Mouse (Mus musculus) brown adipose tissue, adult 24 weeks (tissue): Measurements from ENCODE around the gene Cep250. TPM values are rescaled to one million over a fixed set of nuclear protein-coding genes. Genes with fewer than 3 reads are reported as not detected.
A peak's percentile ranks its signal among the peaks of the same experiment; 100 is the strongest.
"Not testable (repeated sequence)": the region's sequence is repeated elsewhere in the genome, so short reads cannot be mapped to it uniquely, and the experiment has no call there.

Experiments
- H3K27ac ChIP-seq: fragments of 200-500 bp; replicated peaks from 2 replicates; pipeline ENCODE4 v1.5.1; 2012; ENCODE audit warnings: low read depth, mild to moderate bottlenecking, low read length
- H3K4me1 ChIP-seq: fragments of 200-500 bp; 2 replicates; pipeline ENCODE4 v1.6.1; 2012; ENCODE audit warnings: low read length, mixed read lengths; ENCODE audit not compliant: control insufficient read depth, insufficient read depth, insufficient read length
- H3K4me3 ChIP-seq: fragments of 200-500 bp; 2 replicates; pipeline ENCODE4 v1.5.1; 2012; ENCODE audit warnings: low read depth, mild to moderate bottlenecking, low read length, moderate library complexity; ENCODE audit not compliant: insufficient read depth
- polyA plus RNA-seq: library from polyadenylated mRNA; stranded (reverse); fragments of >200 nt; gene quantifications from 2 replicates; pipeline ENCODE4 v1.2.4, GENCODE M21; 2012; ENCODE audit not compliant: missing spikeins, insufficient read depth, insufficient read length

Gene Cep250
- polyA plus RNA-seq: 2.6 and 3.4 TPM in 2 replicates

- peak within 1 kb of the TSS; percentile 71 for H3K4me3 ChIP-seq
- H3K27ac ChIP-seq: peak within 1 kb of the TSS; percentile 98
- H3K4me1 ChIP-seq: no peaks in the 10 kb centered on the region
Measured at GRCm38 (mm10) chr2:155956134-155957059, at the start of gene Cep250. TSS of gene Cep250 (plus strand) at chr2:155956458.

- no peak overlapping the region for H3K27ac ChIP-seq
Measured at GRCm38 (mm10) chr2:155914684-155915083, 41.6 kb upstream of the Cep250 start.

GRCm38 (mm10) chr2:155923143-155923542 is 33.1 kb upstream of the Cep250 start:
- Histone ChIP-seq H3K4me3 (no peak overlapping the region), H3K27ac (no peak overlapping the region), H3K4me1 (0 out of 2 replicates have a peak, but pooled peaks cover 2% of the 10 kb centered on the region)

More at GRCm38 (mm10) chr2:155914684-155915083, 41.6 kb upstream of the Cep250 start:
- Histone ChIP-seq H3K4me3 (no peak overlapping the region), H3K4me1 (no peaks in the 10 kb centered on the region)

GRCm38 (mm10) chr2:155925213-155925612 is 31.0 kb upstream of the Cep250 start:
- not testable (repeated sequence) for H3K27ac ChIP-seq, H3K4me1 ChIP-seq, H3K4me3 ChIP-seq

GRCm38 (mm10) chr2:155928711-155929345 is 27.4 kb upstream of the Cep250 start:
- peaks cover 5% of the 10 kb centered on the region; the same call in 1 of the 2 replicates for H3K4me1 ChIP-seq
- H3K27ac ChIP-seq: peak overlapping the region; percentile 67
- peak overlapping the region; percentile 65 for H3K4me3 ChIP-seq

- Histone ChIP-seq H3K4me3 (peak within 1 kb of the TSS; percentile 65), H3K4me1 (peaks cover 5% of the 10 kb centered on the region; the same call in 1 of the 2 replicates), H3K27ac (peak within 1 kb of the TSS; percentile 67)
Measured at GRCm38 (mm10) chr2:155929531-155930442, 26.5 kb upstream of the Cep250 start, which contains the start of gene Uqcc1. TSS of gene Uqcc1 (minus strand) at chr2:155930310.

- H3K27ac ChIP-seq: peak overlapping the region; percentile 59
- H3K4me1 ChIP-seq: peaks cover 18% of the 10 kb centered on the region
- no peak overlapping the region for H3K4me3 ChIP-seq
Measured at GRCm38 (mm10) chr2:155939897-155940529, 16.2 kb upstream of the Cep250 start.

GRCm38 (mm10) chr2:155940681-155941080 is 15.6 kb upstream of the Cep250 start, which contains the start of gene Gm15557:
TSS of gene Gm15557 (plus strand) at chr2:155940728.
- Histone ChIP-seq H3K4me1 (peaks cover 18% of the 10 kb centered on the region), H3K27ac (peak within 1 kb of the TSS; percentile 70), H3K4me3 (no peak within 1 kb of the TSS)

- Histone ChIP-seq H3K4me1 (peaks cover 18% of the 10 kb centered on the region), H3K4me3 (peak overlapping the region; percentile 42), H3K27ac (peak overlapping the region; percentile 70)
Measured at GRCm38 (mm10) chr2:155941697-155942442, 14.4 kb upstream of the Cep250 start.

GRCm38 (mm10) chr2:155943463-155943862 is 12.8 kb upstream of the Cep250 start:
- no peak overlapping the region for H3K27ac ChIP-seq
- H3K4me1 ChIP-seq: peaks cover 18% of the 10 kb centered on the region

GRCm38 (mm10) chr2:155944685-155945084 is 11.6 kb upstream of the Cep250 start:
- H3K4me1 ChIP-seq: peaks cover 12% of the 10 kb centered on the region
- peak overlapping the region; percentile 39 for H3K4me3 ChIP-seq
- H3K27ac ChIP-seq: no peak overlapping the region

More at GRCm38 (mm10) chr2:155943463-155943862, 12.8 kb upstream of the Cep250 start:
- peak overlapping the region; percentile 40 for H3K4me3 ChIP-seq

GRCm38 (mm10) chr2:155945124-155945523 is 11.1 kb upstream of the Cep250 start, which contains the start of gene Gdf5:
TSS of gene Gdf5 (minus strand) at chr2:155945367.
- peak within 1 kb of the TSS; percentile 40 for H3K4me3 ChIP-seq
- H3K4me1 ChIP-seq: peaks cover 10% of the 10 kb centered on the region
- peak within 1 kb of the TSS; percentile 38 for H3K27ac ChIP-seq

- Histone ChIP-seq H3K4me3 (no peak overlapping the region), H3K27ac (no peak overlapping the region), H3K4me1 (peaks cover 9% of the 10 kb centered on the region; the same call in 1 of the 2 replicates)
Measured at GRCm38 (mm10) chr2:155945580-155945979, 10.7 kb upstream of the Cep250 start.
